Mouse (Mus musculus): ENCODE data around the gene Adamtsl1. TPM values are rescaled to one million over a fixed set of nuclear protein-coding genes. Genes with fewer than 3 reads are reported as not detected.

Adamtsl1 gene
- total and polyA plus RNA-seq, 2 experiments from 2014 or later, result 4.2 to 12.6 TPM

DNA sequence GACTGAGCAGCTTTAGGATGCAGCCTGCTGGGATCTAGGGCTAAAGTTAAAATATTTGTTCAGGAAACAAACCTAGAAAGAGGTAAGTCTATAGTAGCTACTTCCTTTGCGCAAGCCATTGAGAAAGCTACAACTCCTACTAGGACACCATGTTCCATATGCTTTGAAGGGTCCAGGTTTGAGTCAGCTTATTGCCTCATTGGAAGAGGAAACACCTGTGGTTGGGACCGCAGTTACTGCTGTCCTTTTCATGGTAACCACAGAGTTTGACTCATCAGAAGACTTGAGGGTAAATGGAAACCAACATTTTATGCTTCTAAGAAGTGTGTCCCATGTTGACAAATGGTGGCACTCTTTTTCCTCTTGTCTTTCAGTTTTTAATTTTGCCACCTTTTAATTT lies 195.7 kb downstream of the Adamtsl1 start:
- H3K27ac ChIP-seq (ENCODE audit: low read depth, low read length), result no peak overlapping the region
- DNase-seq (no peak), ATAC-seq (no peak)
- no peaks in the 10 kb centered on the region for H3K36me3 ChIP-seq (ENCODE audit: insufficient read depth)
- no peak for TF ChIP-seq CTCF (IDR thresholded peaks at IDR 0.05; ENCODE audit: low read depth)
- H3K27me3 ChIP-seq (ENCODE audit: insufficient read depth, low read length), result peaks cover 8% of the 10 kb centered on the region; the same call in 1 of the 2 replicates
- H3K9me3 ChIP-seq (ENCODE audit: low read length), result no peaks in the 10 kb centered on the region
- no peak overlapping the region for H3K4me2 ChIP-seq (ENCODE audit: low read depth)
- no peak overlapping the region for H3K9ac ChIP-seq
- no peak overlapping the region for H3K4me3 ChIP-seq (ENCODE audit: low read depth, low read length)
- H3K4me1 ChIP-seq (ENCODE audit: insufficient read depth), result no peaks in the 10 kb centered on the region
- 99% methylated on average over 2 of the region's 2 CpGs for whole genome bisulfite sequencing

DNA sequence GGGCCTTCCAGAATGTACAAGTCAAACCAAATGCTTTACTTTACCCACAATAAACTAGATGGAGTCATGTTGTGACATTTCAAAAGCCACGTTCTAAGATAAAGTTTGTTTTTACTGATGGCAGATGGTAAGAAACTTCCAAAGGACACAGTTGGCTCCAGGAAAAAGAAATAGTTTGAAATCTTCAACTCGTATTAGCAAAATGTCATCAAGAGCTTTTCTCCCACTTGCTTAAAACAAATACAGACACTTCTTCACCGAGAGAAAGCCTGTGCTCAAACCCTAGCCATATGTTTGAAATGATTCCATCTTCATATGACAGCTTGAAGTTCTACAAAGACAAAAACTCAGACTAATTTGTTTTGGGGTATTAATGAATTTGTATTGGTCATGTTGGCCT lies 211.0 kb downstream of the Adamtsl1 start:
- H3K4me2 ChIP-seq (ENCODE audit: low read depth), result no peak overlapping the region

DNA sequence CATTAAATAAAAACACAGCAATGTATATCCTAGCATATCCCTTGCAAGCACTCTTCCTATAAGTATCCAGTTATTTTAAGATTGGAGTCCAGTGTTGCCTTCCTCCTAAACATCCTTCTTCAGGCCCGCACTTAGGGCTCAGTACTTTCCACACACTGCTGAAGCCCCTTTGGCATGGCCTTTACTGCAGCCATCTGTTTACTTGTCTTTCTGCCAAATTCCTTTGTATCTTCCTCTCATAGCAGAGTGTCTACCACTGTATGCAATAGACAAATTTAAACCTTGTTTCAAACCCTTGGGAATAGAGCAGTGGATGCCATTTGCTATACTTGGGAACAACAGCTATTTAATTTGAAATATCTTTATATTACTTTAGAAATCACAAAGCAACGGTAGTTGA lies 213.8 kb downstream of the Adamtsl1 start:
- Histone ChIP-seq H3K27ac (ENCODE audit: low read depth, low read length) (no peak overlapping the region), H3K36me3 (ENCODE audit: insufficient read depth) (no peaks in the 10 kb centered on the region), H3K4me3 (ENCODE audit: low read depth, low read length) (no peak overlapping the region), H3K9ac (no peak overlapping the region), H3K27me3 (ENCODE audit: insufficient read depth, low read length) (no peaks in the 10 kb centered on the region), H3K9me3 (ENCODE audit: low read length) (no peaks in the 10 kb centered on the region), H3K4me1 (ENCODE audit: insufficient read depth) (no peaks in the 10 kb centered on the region), H3K4me2 (ENCODE audit: low read depth) (no peak overlapping the region)
- DNase-seq, result no peak
- TF ChIP-seq CTCF (IDR thresholded peaks at IDR 0.05; ENCODE audit: low read depth), result no peak
- no peak for ATAC-seq
- 61% methylated on average over 2 of the region's 2 CpGs for WGBS

More for the DNA sequence above, 211.0 kb downstream of the Adamtsl1 start:
- no peaks in the 10 kb centered on the region for H3K9me3 ChIP-seq (ENCODE audit: low read length)
- 64% methylated on average over 3 of the region's 3 CpGs for WGBS
- ATAC-seq, result peak; percentile 45; the same call in 1 of the 2 replicates
- no peak for TF ChIP-seq CTCF (IDR thresholded peaks at IDR 0.05; ENCODE audit: low read depth)
- no peaks in the 10 kb centered on the region for H3K4me1 ChIP-seq (ENCODE audit: insufficient read depth)
- no peak overlapping the region for H3K9ac ChIP-seq
- no peak overlapping the region for H3K27ac ChIP-seq (ENCODE audit: low read depth, low read length)
- no peaks in the 10 kb centered on the region for H3K27me3 ChIP-seq (ENCODE audit: insufficient read depth, low read length)
- H3K4me3 ChIP-seq (ENCODE audit: low read depth, low read length), result no peak overlapping the region
- no peaks in the 10 kb centered on the region for H3K36me3 ChIP-seq (ENCODE audit: insufficient read depth)
- no peak for DNase-seq

DNA sequence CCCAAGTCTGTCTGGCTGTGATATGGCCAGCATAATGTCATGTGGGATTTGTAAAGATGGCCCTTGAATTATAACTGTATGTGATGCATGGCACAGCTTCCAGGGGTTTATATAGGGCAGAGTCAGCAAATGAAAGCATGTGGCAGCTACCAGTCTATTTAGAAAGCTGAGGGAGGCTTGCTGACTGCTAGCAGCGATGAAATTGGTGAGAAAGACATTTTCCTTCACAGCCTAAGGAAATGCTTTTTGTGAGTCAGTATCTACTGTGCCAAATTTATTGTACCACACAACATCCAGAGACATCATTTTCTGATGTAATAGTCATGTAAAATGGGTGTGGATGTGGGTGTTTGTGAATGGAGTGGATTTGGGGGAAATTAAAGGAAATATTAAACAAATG lies 214.4 kb downstream of the Adamtsl1 start:
- Histone ChIP-seq H3K4me2 (ENCODE audit: low read depth) (no peak overlapping the region), H3K4me1 (ENCODE audit: insufficient read depth) (no peaks in the 10 kb centered on the region), H3K36me3 (ENCODE audit: insufficient read depth) (no peaks in the 10 kb centered on the region), H3K9me3 (ENCODE audit: low read length) (no peaks in the 10 kb centered on the region), H3K9ac (no peak overlapping the region), H3K27ac (ENCODE audit: low read depth, low read length) (no peak overlapping the region), H3K4me3 (ENCODE audit: low read depth, low read length) (no peak overlapping the region), H3K27me3 (ENCODE audit: insufficient read depth, low read length) (no peaks in the 10 kb centered on the region)
- 77% methylated on average over 1 of the region's 1 CpGs for WGBS
- no peak for ATAC-seq
- TF ChIP-seq CTCF (IDR thresholded peaks at IDR 0.05; ENCODE audit: low read depth), result no peak
- DNase-seq, result no peak

DNA sequence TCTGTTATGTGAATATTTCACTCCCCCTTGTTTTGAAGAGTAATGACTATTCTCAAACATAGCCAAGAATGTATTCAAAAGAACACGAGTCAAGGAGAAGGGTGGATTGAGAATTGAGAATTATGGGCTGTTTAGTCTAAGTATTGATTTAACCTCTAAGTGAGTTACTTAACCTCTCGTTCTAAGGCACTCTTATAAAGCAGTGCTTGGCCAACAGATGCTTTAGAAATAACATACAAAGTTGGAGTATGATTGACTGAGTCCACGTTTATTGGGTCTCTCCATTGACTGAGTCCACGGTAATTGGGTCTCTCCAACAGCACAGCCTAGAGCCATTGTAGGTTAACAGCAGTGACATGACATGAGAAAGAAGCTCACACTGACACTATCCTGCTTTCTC lies 226.5 kb downstream of the Adamtsl1 start:
- Histone ChIP-seq H3K9me3 (ENCODE audit: low read length) (no peaks in the 10 kb centered on the region), H3K36me3 (ENCODE audit: insufficient read depth) (no peaks in the 10 kb centered on the region), H3K4me1 (ENCODE audit: insufficient read depth) (no peaks in the 10 kb centered on the region), H3K27me3 (ENCODE audit: insufficient read depth, low read length) (no peaks in the 10 kb centered on the region), H3K4me2 (ENCODE audit: low read depth) (no peak overlapping the region), H3K9ac (no peak overlapping the region), H3K27ac (ENCODE audit: low read depth, low read length) (no peak overlapping the region), H3K4me3 (ENCODE audit: low read depth, low read length) (no peak overlapping the region)
- DNase-seq (no peak), ATAC-seq (no peak)
- TF ChIP-seq CTCF (IDR thresholded peaks at IDR 0.05; ENCODE audit: low read depth), result no peak
- WGBS, result 85% methylated on average over 4 of the region's 4 CpGs

DNA sequence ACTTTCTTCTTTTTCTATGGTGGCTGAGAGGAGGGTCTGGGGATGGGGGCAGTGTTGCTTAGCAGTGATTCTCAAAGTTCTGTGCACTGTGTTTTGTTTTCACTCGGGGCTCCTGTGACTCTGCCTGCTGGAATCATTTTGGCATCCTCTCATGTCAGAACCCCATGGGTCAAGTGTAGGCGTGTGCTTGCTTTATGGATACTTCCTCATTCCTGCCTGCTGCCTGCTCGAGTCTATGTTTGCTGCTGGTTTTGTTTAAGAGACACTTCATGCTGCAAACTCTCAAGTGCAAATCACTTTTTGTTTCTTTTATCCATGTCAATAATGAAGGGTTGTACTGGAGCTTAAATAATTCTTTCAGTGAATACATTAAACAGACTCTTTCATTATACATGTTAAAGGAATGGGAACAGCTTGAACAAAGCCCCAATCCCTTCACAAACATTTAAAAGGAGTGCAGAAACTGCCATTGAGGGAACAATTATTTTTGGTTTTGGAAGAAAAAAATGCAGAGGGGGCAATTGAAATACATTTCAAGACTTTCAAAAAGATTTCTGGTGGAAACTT lies 227.9 kb downstream of the Adamtsl1 start:
- Histone ChIP-seq H3K36me3 (ENCODE audit: insufficient read depth) (no peaks in the 10 kb centered on the region), H3K4me1 (ENCODE audit: insufficient read depth) (no peaks in the 10 kb centered on the region), H3K9ac (no peak overlapping the region), H3K4me3 (ENCODE audit: low read depth, low read length) (no peak overlapping the region), H3K4me2 (ENCODE audit: low read depth) (no peak overlapping the region), H3K27ac (ENCODE audit: low read depth, low read length) (no peak overlapping the region), H3K27me3 (ENCODE audit: insufficient read depth, low read length) (no peaks in the 10 kb centered on the region), H3K9me3 (ENCODE audit: low read length) (no peaks in the 10 kb centered on the region)
- no peak for ATAC-seq
- no peak for DNase-seq
- 6% methylated on average over 3 of the region's 3 CpGs for WGBS
- TF ChIP-seq CTCF (IDR thresholded peaks at IDR 0.05; ENCODE audit: low read depth), result no peak

DNA sequence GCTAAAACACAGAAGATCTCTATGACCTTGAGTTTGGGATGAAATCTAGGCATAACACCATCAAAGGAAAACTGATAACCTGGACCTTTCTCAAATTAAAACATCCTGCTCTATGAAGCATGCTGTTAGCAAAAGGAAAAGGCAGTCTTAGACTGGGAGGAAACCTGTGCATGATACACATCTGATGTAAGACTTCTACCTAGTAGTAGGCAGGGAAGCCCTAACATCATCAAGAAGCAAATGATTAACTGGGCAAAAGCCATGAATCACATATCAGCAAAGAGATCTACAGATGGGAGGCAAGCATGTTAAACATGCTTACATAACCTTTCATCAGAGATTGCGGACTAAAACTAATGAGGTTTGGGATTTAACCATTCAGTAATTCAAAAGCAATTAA lies 229.5 kb downstream of the Adamtsl1 start:
- ATAC-seq (no peak), DNase-seq (no peak)
- no peak overlapping the region for H3K27ac ChIP-seq (ENCODE audit: low read depth, low read length)
- H3K4me3 ChIP-seq (ENCODE audit: low read depth, low read length), result no peak overlapping the region
- H3K9me3 ChIP-seq (ENCODE audit: low read length), result no peaks in the 10 kb centered on the region
- no peaks in the 10 kb centered on the region for H3K36me3 ChIP-seq (ENCODE audit: insufficient read depth)
- no peak for TF ChIP-seq CTCF (IDR thresholded peaks at IDR 0.05; ENCODE audit: low read depth)
- H3K27me3 ChIP-seq (ENCODE audit: insufficient read depth, low read length), result no peaks in the 10 kb centered on the region
- H3K9ac ChIP-seq, result no peak overlapping the region
- no peaks in the 10 kb centered on the region for H3K4me1 ChIP-seq (ENCODE audit: insufficient read depth)
- no peak overlapping the region for H3K4me2 ChIP-seq (ENCODE audit: low read depth)
- 73% methylated on average over 1 of the region's 1 CpGs for WGBS

Measured in forebrain, postnatal 0 days (tissue).